Mouse (Mus musculus) c-Kit-negative CD71-positive TER-119-positive erythroid progenitor cells, embryonic 14.5 days (primary cell): ENCODE results near the gene Gm43191.
"Not testable (repeated sequence)": the region's sequence is repeated elsewhere in the genome, so short reads cannot be mapped to it uniquely, and the experiment has no call there.

ENCODE experiments used
- DNase-seq: peaks from one replicate; pipeline ENCODE4 v3.0.0-alpha.2; 2013; ENCODE audit warnings: low read depth, low spot score

The Gm43191 gene

GRCm38 (mm10) chr3:116661870-116662414, 19.1 kb downstream of the Gm43191 start:
- DNase-seq: no peak

DNA sequence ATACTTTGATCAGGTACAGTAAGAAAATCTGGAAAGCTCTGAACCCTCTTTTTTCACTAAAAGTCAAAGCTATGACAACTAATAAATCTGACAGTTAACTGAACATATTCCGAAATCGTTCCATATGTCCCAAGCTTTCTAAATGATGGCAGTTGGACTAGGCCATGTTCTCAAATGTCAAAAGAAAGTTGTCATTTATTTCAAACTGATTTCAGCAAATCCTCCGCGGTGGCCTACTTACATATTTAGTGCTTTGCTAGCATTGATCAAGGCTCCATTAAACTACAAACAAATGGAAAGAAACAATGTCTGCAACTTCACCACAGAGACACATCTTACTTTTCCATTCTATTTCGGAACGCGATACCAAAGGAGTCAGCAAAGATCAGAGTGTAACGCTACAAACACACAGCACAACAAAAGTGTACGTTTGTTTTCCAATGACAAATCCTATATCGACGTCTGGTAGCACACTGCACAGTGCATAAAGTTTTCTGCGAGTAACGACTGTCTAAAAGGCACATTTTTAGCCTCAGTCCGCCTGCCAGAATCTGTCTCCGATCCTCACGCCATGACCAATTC, 19.7 kb downstream of the Gm43191 start:
- DNase-seq: peak; percentile 11

DNA sequence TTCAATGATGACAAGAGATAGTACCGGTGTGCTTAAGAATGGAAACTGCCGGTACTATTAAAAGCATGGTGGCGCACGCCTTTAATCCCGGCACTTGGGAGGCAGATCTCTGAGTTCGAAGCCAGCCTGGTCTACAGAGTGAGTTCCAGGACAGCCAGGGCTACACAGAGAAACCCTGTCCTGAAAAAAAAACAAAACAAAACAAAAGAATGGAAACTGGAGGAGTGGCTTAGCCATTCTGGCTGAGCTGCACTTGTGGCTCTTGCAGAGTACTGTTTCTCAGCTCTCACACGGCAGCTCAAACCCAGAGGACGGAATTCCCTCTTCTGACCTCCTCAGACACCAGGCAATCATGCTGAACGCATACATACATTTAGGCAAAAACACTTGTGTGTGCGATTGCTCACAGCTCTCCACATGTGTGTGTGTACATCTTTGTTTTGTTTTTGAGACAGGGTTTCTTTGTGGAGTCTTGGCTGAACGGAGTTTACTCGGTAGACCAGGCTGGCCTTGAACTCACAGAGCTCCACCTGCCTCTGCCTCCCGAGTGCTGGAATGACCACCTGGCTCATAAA, 21.1 kb downstream of the Gm43191 start:
- DNase-seq: no peak

- DNase-seq: no peak
Observed at GRCm38 (mm10) chr3:116658928-116659565, 22.0 kb downstream of the Gm43191 start.

DNA sequence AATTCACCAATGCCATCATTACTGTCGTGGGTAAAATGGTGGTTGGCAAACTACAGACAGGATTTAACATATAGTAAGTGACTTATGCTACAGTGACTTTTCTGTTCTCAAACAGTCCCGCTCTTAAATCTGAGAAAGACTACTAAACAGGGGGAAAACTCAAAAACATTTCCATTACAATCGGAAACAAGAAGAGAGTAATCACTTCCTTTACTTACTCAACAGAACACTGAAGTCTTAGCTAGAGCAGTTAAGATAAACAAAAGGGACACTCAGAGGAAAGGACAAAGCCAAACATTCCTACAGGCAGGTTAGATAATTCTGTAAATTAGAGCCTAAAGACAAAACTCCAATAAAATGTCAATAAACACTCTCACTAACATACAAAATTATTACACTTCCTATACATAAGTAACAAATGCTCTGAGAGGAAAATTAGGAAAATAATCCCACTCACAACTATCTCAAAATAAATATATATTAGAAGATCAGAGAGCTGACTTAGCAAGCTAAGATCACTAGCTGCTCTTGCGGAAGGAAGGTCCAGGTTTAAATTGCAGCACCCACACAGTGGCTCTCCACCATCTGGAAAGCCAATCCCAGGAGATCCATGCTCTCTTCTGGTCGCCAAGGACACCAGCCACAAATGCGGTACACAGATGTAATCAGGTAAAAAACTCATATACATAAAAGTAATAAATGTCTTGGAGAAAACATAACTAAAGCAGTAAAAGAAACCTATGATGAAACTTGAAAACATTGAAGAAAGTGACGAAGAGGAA, 24.7 kb downstream of the Gm43191 start:
- no peak for DNase-seq

DNA sequence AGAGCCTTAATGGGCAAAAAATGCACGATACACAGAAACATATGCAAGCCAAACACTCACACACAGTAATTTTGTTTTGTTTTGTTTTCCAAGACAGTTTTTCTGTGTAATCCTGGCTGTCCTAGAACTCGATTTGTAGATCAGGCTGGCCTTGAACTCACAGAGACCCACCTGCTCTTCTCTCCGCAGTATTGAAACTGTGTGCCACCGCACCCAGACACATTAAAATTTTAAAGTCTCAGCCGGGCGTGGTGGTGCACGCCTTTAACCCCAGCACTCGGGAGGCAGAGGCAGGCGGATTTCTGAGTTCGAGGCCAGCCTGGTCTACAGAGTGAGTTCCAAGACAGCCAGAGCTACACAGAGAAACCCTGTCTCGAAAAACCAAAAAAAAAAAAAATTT, 27.0 kb downstream of the Gm43191 start:
- DNase-seq: not testable (repeated sequence)

- DNase-seq: no peak
Observed at GRCm38 (mm10) chr3:116653278-116653945, 27.6 kb downstream of the Gm43191 start.

GRCm38 (mm10) chr3:116652033-116652446, 29.0 kb downstream of the Gm43191 start:
- no peak for DNase-seq

DNA sequence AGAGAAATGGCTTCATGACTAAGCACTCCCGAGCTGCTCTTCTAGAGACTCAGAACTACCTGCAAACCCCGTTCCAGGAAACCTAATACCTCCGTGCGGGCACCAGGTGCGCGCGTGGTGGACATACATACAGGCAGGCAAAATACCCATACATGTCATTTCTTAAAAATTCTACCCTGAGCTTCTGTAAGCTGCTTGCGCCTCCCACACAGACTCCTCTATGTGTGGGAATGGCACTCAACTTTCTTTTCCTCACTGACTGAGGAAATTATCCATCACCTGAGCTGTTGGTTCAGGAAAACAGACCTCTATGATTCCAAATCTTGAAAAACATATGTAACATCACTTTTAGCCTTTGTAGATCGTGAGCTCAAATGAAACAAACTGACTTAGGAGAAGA, 30.4 kb downstream of the Gm43191 start:
- DNase-seq: no peak

- no peak for DNase-seq
Observed at GRCm38 (mm10) chr3:116648805-116649204, 32.3 kb downstream of the Gm43191 start.

- DNase-seq: no peak
Observed at GRCm38 (mm10) chr3:116646387-116646786, 34.7 kb downstream of the Gm43191 start.

- no peak for DNase-seq
Observed at GRCm38 (mm10) chr3:116642373-116642772, 38.7 kb downstream of the Gm43191 start.

DNA sequence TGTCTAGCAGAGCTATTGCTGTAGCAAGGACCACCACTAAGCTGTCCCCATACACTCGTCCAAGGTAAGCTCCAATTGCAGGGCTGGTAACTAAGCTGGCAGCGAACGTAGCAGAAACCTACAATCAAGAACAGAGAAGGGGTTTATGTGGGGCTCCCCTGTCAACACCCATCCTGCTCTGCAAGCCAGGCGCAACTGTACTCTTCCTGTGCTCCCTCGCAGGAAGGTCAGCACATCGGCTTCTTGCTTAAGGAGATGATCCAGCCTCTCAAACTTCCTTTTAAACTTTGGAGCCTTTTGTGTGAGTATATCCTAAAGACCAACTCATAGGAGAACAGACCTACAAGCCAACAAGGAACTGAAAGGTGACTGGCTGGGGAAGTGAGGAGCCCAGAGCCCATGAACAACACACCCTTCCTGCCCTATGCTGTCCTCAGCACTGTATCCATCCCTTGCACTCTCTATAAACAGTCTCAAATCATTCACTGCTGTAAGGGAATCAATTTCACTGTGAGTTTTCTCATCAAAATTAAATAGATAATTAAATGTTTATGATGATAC, 39.2 kb downstream of the Gm43191 start:
- DNase-seq: no peak

DNA sequence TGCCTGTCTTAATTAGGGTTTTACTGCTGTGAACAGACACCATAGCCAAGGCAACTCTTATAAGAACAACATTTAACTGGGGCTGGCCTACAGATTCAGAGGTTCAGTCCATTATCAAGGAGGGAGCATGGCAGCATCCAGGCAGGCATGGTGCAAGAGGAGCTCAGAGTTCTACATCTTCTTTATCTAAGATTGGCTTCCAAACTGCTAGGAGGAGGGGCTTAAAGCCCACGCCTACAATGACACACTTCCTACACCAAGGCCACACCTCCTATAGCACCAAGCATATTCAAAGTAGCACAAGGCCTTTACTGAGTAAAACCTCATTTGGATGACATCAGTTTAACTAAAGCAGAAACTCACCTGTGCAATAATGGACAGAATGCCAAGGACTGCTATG, 41.0 kb downstream of the Gm43191 start:
- DNase-seq: no peak

DNA sequence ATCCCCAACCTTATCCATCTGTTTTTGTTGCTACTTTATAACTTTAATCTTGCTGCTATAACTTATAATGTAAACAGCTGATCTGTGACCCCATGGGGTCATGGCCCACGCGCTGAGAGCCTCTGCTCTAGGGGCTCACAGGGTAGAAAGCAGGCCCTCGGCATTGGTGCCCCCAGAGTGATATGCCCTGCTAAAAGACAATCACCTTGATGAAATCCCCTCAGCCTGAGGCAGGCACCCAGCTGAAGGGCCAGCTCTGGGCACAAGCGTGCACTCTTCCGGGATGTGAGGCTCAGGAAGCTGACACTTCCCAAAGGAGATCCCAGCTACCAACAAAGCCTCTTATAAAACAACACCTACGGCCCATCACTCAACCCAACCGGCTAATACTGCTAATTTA, 42.5 kb downstream of the Gm43191 start:
- DNase-seq: no peak

GRCm38 (mm10) chr3:116637693-116638476, 43.2 kb downstream of the Gm43191 start:
- no peak for DNase-seq

- no peak for DNase-seq
Observed at GRCm38 (mm10) chr3:116635799-116636198, 45.3 kb downstream of the Gm43191 start.

- no peak for DNase-seq
Observed at GRCm38 (mm10) chr3:116634853-116635252, 46.2 kb downstream of the Gm43191 start.

DNA sequence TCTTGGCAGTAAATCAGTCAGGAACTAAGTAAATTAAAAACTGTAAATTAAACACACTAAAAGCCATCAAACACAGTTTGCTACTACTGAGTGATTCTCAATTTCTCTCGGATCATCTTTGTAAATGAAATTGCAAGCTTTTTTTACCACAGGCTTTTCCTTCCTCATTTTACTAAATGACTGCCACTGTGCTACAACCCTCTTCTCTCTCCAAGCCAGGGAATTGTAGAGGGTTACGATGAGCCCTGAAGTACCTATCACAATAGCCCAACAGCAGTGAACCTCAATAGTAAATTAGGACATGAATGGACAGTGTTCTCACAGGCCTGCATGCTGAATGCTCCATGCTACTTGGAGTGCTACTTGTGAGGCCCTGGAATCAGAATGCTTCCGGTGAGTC, 47.0 kb downstream of the Gm43191 start:
- no peak for DNase-seq

- DNase-seq: no peak
Observed at GRCm38 (mm10) chr3:116632971-116633370, 48.1 kb downstream of the Gm43191 start.

DNA sequence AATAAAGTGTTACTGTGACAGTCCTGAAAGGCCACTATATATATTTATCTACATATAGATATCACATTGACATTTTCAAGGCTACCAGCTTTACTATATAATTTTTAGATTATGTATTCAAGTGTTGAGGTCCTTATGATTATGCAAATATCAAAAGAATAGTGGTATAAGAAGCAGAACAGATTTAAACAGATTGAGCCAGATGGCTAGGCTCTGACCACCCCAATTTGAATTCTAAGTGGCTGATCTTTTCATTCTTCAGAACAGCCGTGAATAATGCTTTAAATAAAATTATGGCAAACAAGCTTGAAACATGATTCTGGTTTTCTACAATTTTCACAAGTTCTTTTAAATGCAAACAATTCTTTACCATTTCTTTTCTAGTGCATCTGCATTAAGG, 49.6 kb downstream of the Gm43191 start:
- DNase-seq: no peak
